Mouse (Mus musculus) embryonic fibroblast, embryonic 13.5 days (primary cell): Measurements from ENCODE around the gene Traf2.

Experiments used
- CTCF ChIP-seq: IDR thresholded peaks from 2 replicates; pipeline ENCODE4 v1.5.1; 2011; ENCODE audit warnings: mild to moderate bottlenecking, control low read depth, low read length, moderate library complexity, borderline replicate concordance; ENCODE audit not compliant: insufficient read depth
- POLR2A ChIP-seq: IDR thresholded peaks from 2 replicates; pipeline ENCODE4 v1.6.1; 2011; ENCODE audit warnings: low read depth, mild to moderate bottlenecking, control low read depth, low read length, moderate library complexity

DNA sequence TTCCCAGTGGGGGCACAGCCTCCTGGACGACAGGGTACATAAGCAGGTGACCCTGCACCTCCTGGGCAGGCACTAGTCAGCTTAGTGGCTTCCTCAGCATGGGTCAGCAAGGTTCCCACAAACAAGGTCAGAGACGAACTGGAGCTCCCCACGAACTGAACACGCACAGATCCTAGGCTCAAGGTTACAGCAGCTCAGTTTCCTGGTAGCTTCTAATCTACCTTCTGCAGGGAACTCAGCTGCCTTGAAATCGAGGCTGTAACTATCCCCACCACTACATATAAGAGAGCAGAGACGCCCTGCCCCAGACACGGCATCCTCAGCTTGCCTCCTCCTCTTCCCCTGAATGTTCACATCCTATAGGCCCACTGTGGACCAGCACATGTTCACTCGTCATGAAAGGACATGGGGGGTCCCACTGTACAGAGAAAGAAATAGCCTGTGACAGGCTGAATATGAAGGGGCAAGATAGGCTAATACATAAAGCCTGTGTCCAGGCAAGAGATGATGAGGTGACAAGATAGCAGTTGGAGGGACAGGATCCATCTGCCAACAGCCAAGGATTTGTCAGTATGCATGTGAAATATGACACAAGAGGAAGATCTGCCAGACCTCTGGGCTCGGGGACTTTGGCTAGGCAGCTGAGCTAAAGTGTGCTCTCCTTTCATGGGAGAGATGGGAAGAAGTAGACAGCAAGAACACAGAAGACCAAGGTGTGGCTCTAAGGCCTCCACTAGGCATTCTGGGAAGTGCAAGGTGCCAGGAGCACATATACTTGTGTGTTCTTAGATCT lies 20.0 kb downstream of the Traf2 start:
- TF ChIP-seq CTCF = no peak
- no peak for TF ChIP-seq POLR2A
